Mouse (Mus musculus): ENCODE data around the gene 1700030J22Rik.

The 1700030J22Rik gene

GRCm38 (mm10) chr8:116951369-116951768 is 27.4 kb downstream of the 1700030J22Rik start:
- no peak for DNase-seq

- DNase-seq = peak; percentile 13
Measured at GRCm38 (mm10) chr8:116947589-116947988, 31.2 kb downstream of the 1700030J22Rik start.

- no peak for DNase-seq
Measured at GRCm38 (mm10) chr8:116946851-116947250, 31.9 kb downstream of the 1700030J22Rik start.

- DNase-seq = peak; percentile 34
Measured at GRCm38 (mm10) chr8:116946268-116946838, 32.4 kb downstream of the 1700030J22Rik start.

GRCm38 (mm10) chr8:116945169-116945910 is 33.4 kb downstream of the 1700030J22Rik start:
- DNase-seq = peak; percentile 65

- DNase-seq = no peak
Measured at GRCm38 (mm10) chr8:116944385-116944696, 34.4 kb downstream of the 1700030J22Rik start.

GRCm38 (mm10) chr8:116943555-116944384 is 35.0 kb downstream of the 1700030J22Rik start:
- DNase-seq = peak; percentile 13

GRCm38 (mm10) chr8:116943161-116943554 is 35.6 kb downstream of the 1700030J22Rik start, which contains the start of gene Atmin:
Gene Atmin (plus strand): TSS chr8:116943393.
- DNase-seq = peak; percentile 92

- DNase-seq = peak; percentile 19
Measured at GRCm38 (mm10) chr8:116942284-116943058, 36.3 kb downstream of the 1700030J22Rik start.

GRCm38 (mm10) chr8:116935506-116935905 is 43.3 kb downstream of the 1700030J22Rik start:
- DNase-seq = no peak

GRCm38 (mm10) chr8:116934976-116935375 is 43.8 kb downstream of the 1700030J22Rik start:
- DNase-seq = no peak

- DNase-seq = no peak
Measured at GRCm38 (mm10) chr8:116928588-116928987, 50.2 kb downstream of the 1700030J22Rik start.

GRCm38 (mm10) chr8:116927880-116928279 is 50.9 kb downstream of the 1700030J22Rik start:
- DNase-seq = peak; percentile 60

GRCm38 (mm10) chr8:116923526-116923925 is 55.2 kb downstream of the 1700030J22Rik start:
- peak; percentile 12 for DNase-seq

GRCm38 (mm10) chr8:116922060-116922757 is 56.5 kb downstream of the 1700030J22Rik start:
- DNase-seq = no peak

GRCm38 (mm10) chr8:116921337-116922059 is 57.3 kb downstream of the 1700030J22Rik start, which contains the start of the genes Cmc2 and Cenpn:
Gene Cmc2 (minus strand): TSS chr8:116921455.
Gene Cenpn (plus strand): TSS chr8:116921730.
- peak; percentile 95 for DNase-seq

- DNase-seq = no peak
Measured at GRCm38 (mm10) chr8:116921005-116921336, 57.8 kb downstream of the 1700030J22Rik start.

Data from liver (tissue).